Mouse (Mus musculus) thymus, postnatal 25 days (tissue): Measurements from ENCODE around the gene Tmem179b.
"Not testable (repeated sequence)": the region's sequence is repeated elsewhere in the genome, so short reads cannot be mapped to it uniquely, and the experiment has no call there.

Source experiments
- DNase-seq: peaks from one replicate; pipeline ENCODE4 v3.0.0; 2022

Gene Tmem179b

DNA sequence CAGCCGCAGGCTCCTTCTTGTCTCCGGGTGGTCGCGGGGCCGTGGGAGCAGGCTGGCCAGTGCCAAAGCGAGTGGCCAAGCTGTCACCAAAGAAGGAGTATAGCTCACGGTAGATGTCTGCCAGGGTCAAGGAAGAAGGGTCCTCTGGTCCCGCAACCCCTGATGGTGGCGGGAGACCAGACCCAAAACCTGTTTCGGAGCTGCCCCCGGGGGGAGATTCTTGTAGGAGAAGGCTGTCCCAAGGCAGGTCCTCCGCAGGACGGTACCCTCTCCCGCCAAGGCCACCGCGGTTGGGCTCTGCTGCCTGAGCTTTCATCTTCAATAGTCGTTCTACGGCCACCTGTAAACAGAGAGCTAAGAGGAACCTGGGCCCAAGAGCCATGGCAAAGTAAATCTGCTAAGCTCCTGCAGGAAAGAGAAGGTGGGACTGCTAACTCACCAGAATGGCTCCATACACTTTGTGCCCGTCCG is 719 bp upstream of the Tmem179b start:
- peak; percentile 42 for DNase-seq

DNA sequence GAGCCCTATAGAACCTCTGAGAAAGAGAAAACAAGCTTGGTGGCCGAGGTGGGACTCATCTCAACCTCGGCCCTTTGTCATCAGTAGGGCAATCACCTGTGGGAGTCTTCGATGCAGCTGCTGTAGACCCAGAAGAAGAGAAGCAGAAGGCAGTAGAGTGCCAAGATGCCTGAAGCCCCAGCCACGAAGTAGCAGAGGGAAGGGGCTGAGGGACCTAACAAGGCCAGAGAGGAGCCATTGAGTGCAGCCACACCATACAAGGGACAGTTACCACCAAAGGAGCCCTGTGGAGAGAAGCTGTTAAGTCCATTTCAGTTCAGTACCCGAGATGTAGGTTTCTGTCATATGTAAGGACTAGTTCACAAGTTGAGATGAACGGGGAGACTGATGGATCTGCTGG is 858 bp downstream of the Tmem179b start:
- DNase-seq, result no peak

DNA sequence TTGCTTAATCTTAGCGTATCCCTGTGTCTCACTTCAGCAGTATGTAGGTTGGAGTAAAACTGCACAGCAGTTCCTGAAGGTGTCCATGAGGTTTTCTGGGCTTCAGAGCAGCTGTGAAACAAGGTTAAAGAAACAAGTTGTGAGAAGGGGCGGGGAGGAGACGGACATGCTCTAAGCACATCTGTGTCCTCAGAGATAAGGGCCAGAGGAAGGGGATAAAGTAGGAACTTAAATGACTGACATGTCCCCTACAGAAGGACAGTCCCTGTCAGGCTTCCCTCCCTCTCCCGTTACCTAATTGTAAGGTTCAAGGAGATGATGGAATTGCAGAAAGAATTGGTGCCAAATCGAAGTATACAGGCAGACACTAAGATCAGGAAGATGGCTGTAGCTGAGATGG is 1.3 kb downstream of the Tmem179b start:
- no peak for DNase-seq

DNA sequence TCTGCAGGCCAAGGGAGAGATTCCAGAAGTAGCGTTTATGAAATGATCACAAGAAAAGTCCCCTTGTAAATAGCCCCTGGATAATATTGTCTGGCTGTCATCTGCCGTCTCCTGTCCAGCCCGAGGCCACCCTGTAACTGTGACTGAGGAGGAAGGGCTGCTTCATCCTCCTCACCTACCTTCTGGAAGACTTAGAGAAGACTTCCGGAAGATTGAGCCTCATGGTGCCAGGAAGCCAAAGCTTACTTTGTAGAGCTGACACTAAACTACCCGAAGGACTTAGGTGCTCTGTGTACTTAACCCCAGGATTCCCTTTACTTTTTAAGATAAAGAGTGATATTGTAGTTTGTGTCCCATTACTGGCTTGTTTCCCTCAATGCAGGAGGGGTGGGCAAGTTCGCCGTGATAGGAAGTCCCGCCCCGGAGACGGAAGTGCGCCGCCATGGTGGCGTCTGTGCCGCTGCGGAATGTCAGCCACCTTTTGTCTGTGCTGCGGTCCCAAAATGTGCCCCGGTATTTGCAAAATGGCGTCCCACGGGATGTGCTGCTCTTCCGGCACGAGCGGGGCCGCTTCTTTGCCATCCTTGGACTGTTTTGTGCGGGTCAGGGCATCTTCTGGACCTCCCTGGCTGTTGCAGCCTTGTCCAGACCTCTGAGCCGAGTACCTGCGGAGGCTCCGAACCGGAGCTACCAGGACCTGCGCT is 3.5 kb downstream of the Tmem179b start, which contains the start of gene Tmem223:
Tmem223 (plus strand) TSS at position 430 of the 704 bp plus-strand sequence.
- DNase-seq, result peak; percentile 86

DNA sequence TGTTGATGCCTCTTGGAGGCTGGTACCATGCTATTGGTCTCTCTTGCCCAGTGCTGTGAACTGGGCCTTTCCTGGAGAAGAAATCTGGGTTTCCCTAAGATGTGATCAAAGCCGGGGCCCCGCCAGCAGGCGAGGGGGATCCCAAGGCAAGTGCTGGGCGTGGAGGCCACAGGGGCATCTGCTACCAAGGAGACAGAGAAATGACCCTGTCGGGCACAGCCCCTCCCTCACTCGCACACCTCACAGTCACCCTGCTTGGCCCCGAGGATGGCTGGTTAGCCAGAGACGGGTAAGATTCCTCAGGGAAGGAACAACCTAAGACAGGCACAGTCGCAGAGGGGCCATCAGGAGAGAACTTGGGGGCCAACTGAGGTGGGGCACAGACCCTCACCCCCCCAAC is 8.7 kb downstream of the Tmem179b start:
- DNase-seq, result no peak

DNA sequence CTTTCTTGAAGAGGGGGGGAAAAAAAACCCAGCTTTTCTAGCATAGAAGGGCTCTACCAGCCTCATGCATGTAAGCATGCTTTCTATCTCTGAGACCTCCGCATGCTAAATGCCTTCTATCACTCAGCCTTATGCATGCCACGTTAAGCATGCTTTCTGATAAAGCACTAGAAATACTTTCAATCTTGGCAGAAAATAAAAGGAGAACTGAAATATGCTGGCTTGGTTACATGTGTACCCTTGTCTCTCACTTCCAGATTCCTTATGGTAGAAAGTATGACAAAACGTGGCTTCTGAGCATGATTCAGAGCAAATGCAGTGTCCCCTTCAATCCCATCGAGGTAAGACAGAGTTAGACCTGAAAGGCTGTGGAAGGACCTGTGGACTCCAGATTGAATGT is 11.0 kb downstream of the Tmem179b start:
- no peak for DNase-seq

DNA sequence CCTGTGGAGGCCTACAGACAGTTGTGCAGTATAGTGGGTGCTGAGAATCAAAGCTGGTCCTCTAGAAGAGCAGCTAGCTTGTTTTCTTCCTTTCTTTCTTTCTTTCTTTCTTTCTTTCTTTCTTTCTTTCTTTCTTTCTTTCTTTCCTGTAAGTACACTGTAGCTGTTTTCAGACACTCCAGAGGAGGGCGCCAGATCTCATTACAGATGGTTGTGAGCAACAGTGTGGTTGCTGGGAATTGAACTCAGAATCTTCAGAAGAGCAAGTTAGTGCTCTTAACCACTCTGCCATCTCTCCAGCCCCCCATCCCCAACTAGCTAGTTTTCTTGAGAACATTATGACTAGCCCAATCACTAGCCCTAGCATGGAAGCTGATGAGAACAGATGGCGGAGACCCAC is 13.5 kb downstream of the Tmem179b start:
- peak; percentile 25 for DNase-seq

DNA sequence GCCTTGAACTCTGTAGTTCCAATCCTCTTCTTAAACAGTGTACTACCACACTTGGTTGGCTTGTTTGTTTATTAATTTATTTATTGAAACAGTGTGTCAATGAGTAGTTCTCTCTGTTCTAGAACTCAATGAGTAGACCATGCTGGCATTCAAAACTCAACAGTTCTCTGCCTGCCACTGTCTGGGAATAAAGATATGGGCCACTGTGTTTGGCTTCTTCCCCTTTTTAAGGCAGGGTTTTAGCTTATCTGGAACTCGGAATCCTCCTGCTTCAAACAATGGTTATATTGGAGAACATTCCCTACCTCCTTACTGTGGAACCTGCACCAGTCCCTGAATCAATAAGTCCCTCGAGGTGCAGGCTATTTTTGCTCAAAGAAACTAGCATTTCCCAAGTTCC is 15.4 kb downstream of the Tmem179b start:
- DNase-seq, result no peak

DNA sequence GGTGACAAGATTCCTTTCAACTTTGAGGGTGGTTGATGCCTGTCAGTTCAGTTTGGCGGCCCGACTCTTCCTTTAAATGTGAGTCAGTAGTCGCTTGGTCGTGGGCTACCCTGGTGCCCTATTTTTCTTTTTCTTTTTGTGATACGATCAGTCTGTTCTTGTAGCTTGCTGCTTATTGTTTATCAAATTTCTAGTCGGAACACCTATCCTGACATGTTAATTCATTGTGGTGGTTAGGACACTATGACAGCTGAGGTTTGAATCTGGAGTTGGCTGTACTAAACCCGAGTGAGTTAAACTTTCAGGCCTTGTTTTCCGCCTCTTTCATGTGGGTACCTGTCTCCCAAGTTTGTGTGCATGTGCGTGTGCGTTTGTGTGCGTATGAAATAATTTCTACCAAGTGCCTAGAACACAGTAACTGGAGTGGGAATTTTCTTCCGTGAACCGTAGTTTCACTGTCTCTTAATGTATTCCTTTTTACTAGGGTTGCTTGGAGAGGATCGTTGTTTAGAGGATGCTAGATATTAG is 16.7 kb downstream of the Tmem179b start:
- DNase-seq, result no peak

DNA sequence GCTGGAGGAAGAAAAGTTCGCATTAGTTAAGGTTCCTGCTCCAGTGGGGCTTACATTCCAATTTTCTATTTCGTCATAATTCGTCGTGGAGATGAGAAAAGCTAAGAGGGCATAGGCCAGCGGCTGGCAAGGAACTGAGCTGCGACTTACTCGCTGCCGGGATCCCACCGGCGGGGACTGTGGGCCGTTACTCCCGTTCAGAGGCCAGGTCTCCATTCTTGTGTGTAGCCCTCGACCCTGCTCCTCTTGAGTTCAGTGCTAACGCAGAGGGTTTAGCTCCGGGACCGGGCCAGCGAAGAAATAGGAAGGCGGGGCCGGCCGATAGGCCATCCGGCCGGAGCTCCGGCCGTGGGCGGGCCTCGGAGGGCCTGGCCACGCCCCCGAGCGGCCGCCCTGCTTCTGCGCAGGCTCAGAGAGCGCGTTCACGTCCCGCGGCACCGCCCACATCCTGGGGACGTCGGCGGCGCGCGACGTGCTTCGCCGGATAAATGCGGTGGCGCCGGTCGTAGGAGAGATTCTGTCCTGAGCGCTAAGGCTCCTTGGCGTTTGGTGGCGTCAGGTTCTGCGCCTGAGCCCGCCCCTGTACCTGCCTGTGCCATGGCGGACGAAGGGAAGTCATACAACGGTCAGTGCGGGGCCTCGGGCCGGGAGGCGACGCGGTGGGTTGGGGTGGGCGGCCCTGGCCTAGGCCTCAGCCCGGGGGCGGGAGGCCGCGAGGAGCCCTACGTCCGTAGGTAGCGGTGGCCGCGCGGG is 17.5 kb downstream of the Tmem179b start, which contains the start of gene Nxf1:
Nxf1 (plus strand) TSS at position 439 of the 753 bp plus-strand sequence.
- DNase-seq, result peak; percentile 94

DNA sequence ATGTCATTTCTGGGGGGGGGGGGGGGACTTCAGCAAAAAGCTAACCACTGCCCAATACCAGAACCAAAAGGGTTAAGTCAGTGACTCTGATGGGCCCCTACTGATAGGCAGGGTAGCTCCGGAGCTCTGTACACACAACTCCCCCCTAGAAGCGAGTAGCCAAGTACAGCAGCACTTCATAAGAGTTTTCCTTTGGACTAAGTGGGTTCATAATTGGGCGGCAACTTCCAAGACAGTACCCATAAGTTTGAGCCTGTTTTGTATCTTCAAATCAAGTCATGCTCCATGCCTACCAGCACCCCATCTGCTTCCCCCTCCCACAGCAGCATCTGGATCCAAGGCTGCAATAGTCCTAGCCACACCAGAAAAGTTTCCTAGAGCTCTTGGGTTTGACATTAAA is 18.6 kb downstream of the Tmem179b start:
- no peak for DNase-seq

DNA sequence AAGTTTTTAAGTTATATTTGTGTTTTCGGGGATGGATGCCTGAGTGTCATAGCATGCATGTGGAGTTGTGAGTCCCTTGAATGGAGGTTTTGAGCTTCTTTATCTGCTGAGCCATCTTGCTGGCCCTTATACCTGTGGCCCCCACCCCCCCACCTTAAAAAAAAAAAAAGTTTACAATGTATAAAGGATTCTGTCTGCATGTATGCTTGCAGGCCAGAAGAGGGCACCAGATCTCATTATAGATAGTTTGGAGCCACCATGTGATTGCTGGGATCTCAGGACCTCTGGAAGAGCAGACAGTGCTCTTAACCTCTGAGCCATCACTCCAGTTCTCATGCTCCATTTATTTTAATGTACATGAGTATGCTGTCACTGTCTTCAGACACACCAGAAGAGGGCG is 26.9 kb downstream of the Tmem179b start:
- DNase-seq, result no peak

DNA sequence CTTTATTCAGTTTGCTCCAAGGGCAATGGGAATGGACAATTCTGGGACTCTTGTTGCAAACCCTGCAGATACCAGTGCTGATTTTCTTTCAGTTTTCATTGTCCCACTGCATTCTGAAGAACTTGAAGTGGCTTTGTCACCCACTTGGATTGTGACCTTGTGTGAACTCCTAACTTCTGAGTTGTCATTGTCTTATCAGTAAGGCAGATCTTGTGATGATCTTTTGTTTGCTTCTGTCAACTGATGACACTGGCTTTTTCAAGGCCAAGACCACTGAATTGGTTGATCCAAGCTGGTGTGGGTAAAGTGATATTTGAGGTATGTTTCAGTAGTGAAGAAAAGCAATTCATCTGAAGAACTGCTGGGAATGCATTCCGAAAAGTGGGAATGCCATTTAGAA is 28.9 kb downstream of the Tmem179b start:
- no peak for DNase-seq

DNA sequence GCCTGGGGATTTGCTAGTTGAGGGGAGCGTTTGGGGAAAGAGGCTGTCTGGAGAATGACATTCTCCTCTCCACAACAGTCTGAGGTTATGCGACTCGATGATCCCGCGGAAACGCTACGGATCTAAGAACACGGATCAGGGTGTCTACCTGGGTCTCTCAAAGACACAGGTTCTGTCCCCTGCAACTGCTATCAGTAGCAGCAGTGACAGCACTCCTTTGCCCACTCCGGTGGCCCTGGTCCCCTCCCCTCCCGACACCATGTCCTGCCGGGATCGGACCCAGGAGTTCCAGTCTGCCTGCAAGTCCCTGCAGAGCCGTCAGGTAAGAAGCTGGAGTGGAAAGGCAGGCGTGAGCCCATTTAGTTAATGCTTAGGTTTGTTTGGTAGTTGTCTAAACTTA is 32.1 kb downstream of the Tmem179b start:
- no peak for DNase-seq

DNA sequence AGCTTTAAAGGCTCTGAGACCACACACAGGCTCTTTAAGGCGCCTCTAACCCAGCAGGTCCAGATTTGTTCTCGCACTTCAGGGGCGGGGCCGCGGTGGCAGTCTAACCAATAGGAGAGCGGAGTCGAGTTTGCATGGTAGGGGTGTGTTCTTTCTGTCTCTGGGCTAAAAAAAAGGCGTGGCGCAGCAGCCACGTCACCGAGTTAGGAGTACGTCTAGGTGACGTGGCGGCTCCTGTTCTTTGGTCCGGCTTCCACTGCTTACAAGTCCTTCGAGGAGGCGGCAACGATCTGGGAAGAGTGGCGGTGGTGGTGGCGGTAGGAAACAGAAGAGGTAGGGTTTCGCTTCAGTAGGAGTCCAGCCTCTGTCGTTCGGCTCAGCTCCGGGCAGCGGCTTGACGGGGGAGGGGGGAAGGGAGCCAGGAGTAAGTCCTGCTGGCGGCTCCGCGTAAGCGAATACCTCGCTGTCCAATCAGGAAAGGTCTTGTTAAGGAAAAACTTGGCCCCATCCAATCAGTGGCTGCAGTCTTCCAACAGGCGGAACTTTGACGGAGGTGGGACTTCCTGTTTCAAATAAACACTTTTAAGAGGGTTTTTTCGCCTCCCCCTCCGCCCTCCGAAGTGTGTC is 32.9 kb downstream of the Tmem179b start, which contains the start of gene Stx5a:
Stx5a (plus strand) TSS at position 171 of the 627 bp plus-strand sequence.
- peak; percentile 94 for DNase-seq

DNA sequence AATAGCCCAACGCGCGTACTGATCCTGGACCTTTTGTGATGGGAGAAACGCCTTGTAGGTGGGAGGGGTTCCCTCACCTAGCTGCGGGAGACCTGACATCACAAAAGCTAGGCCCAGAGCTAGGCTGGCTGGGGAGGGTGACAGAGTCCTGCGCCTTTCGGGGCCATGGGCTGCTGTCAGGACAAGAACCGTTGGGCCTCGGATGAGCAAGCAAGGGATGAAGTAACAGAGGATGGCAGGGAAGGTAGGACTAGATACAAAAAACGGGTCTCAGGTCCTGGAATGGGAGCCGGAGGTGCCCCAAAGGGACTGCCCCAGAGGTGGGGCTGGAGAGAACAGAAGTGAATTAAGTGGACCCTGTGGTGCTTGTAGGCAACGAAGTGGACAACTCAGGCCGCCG is 33.7 kb downstream of the Tmem179b start, which contains the start of gene 1700092M07Rik:
1700092M07Rik (plus strand) TSS at position 116 of the 400 bp plus-strand sequence.
- no peak for DNase-seq

DNA sequence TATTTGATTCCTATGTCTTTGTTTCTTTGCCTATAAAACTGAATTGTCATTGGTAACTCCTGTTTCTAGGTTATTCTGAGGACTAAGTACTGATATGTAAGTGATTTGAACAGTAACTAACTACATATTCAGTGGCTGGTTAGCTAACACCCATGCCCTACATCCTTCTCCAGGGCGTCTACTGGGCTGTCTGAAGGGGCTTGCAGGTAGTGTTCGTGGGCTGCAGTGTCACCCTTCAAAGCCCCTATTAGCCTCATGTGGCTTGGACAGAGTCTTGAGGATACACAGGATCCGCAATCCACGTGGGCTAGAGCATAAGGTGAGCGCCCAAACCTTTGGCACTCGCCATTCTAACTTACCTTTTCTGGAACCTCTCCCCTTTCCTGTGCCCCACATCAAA is 34.6 kb downstream of the Tmem179b start:
- no peak for DNase-seq

DNA sequence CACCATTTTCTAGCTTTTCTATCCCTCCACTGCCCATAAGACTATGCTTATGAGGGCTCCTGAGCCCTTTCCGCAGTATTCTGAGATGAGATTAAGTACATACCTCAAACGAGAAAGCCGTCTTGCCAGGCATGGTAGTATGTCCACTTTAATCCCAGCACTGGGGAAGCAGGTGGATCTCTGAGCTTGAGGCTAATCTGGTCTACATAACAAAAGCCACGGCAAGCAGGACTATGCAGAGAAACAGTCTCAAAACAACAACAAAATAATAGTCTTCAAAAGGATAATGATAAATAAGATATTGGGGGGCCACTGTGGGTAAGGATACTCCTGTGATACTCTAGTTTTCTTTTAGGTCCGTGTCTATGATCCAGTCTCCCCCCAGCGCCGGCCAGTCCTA is 35.4 kb downstream of the Tmem179b start:
- no peak for DNase-seq

DNA sequence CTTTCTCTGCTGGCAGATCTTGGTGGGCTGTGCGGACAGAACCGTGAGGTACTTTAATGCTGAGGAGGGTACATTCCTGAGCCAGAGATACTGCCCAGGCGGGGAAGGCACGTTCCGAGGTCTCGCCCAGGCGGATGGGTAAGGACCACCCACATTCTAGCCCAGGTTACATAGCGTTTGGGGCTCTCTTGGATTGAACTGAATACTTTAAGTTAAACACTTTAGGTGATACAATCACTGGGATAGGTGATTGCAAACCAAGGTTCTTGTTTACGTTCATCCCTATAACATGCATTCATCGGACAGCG is 38.2 kb downstream of the Tmem179b start:
- no peak for DNase-seq

DNA sequence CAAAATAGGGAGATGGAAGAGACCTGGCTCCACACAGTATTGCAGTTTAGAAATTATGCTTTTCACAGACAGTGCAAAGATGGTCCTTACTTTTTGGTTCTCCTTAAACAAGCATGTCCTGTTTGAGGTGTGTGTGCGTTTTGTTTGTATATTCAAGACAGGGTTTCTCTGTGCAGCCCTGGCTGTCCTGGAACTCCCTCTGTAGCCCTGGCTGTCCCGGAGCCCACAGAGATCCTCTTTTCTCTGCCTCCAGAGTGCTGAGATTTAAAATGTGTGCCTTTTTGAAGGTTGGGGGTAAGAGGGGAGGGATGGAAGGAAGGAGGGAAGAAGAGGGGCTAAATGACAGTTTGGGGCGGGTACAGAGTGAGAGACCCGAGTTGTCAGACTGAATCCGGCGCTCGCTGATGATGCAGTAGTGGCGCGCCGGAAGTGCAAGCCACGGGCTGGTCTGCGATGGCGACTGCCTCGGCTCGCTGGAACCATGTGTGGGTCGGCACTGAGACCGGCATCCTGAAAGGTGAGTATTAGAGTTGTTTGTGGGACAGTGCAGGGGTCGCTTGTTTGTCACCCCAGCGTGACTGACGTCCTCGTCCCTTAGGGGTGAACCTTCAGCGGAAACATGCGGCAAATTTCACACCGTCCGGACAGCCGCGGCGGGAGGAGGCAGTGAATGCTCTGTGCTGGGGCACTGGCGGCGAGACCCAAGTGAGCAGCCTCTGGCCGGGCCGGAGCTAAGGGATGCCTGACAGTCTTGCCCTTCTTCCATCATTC is 38.7 kb downstream of the Tmem179b start, which contains the start of gene Wdr74:
Wdr74 (plus strand) TSS at position 439 of the 771 bp plus-strand sequence.
- DNase-seq, result peak; percentile 92

DNA sequence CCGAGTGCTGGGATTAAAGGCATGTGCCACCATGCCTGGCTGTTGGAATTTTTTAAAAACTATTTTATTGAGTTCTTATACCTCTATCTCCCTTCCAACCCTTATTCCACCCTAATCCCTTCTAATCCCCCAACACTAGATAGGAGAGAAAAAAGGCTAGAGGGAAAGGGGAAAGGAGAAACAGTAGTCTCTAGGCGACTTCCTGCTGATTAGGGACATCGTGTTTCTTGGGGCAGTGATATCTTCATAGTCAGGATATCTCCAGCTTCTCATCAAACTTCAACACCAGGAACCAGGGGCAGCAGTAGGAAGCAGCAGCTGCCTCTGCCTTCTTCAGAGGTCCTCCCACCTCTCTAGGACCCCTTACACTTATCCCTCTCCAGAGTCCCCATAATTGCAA is 39.9 kb downstream of the Tmem179b start:
- no peak for DNase-seq

DNA sequence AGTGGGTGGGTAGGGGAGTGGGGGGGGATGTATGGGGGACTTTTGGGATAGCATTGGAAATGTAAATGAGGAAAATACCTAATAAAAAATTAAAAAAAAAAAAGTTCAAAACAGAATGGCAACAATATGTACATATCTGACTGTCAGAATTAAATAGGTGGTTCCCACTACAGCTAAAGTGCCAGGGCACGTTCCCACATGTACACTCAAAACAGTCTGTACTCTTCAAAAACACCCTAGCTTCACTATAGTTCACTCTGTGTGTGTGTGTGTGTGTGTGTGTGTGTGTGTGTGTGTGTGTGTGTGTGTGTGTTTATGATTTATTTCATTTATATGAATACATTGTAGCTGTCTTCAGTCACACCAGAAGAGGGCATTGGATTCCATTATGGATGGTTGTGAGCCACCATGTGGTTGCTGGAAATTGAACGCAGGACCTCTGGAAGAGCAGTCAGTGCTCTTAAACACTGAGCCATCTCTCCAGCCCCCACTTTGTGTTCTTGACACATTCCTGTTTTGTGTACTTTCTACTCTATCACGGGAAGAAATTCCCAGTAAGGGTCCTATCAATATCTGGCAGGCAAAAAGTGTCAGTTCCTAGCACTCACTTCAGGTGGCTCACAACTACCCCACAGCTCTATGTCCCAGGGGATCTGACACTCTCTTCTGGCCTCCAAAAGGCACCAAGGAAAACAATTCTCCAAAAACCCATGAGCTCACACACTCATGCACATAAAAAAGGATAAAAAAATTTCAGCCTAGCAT is 45.8 kb downstream of the Tmem179b start:
- DNase-seq, result not testable (repeated sequence)
